In the genomic region with DNA sequence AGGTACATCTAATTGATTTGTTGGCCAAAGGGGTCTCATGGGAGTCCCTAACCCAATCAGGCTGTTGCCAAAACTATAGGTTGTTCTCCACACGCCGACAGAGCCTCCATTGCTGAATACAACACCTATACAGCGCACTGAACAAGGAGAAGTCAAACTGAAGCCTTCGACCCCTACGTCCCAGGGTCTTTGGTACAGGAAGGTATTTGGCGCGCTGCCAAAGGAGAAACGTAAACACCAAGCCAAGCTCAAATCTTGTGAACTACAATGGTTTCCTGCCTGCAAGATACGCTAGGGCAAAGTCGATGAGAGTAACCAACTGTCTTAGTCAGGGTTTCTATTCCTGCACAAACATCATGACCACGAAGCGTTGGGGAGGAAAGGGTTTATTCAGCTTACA, we compare ENCODE assay signal across 16 mouse cellular contexts. TPM values are rescaled to one million over a fixed set of nuclear protein-coding genes. Genes with fewer than 3 reads are reported as not detected.
DNase-seq lines count a peak whose midpoint lies in the region.
"Had no signal": no experiment of that assay in that cellular context is flagged by ENCODE, and none has a peak within 500 bp of the region (broad histone marks: within the 10 kb centered on the region; RNA-seq: fewer than 3 reads in every experiment).

No protein-coding gene starts in this region.

- DNase-seq in adrenal gland, adult 2 months = peak; percentile 1
- DNase-seq in adrenal gland, adult 8-10 months = no peak
- DNase-seq in heart, adult 11 months = peak; percentile 76
- no peak for DNase-seq in heart, adult 18-20 months
- peak; percentile 3 for DNase-seq in ovary, postnatal 36 days (ENCODE audit: low spot score)
- no peak for DNase-seq in ovary, adult 18-20 months (ENCODE audit: low spot score)
- no peak for DNase-seq in kidney, postnatal 10 days
- DNase-seq: adrenal gland, postnatal 25 days; cerebellum, adult 18-20 months; cerebellum, adult 9-10 months; cerebellum, postnatal 14 days; gastrocnemius, postnatal 25 days; heart, postnatal 14 days; heart, postnatal 4 days had no signal

RNA-seq across cellular contexts. Expression of gene Myl9, which starts 5.9 kb away (rescaled TPM):
- total RNA-seq in adrenal gland, adult 2 months (2021) = 10 to 100 TPM; 74.9 to 85.2 TPM
- polyA plus RNA-seq in adrenal gland, adult 2 months (2012; rRNA removed) = 44.0 and 48.0 TPM in 2 replicates
- total RNA-seq in adrenal gland, adult 8-10 months (2022) = 10 to 100 TPM; 37.2 to 58.6 (median 47.9) TPM
- 10 to 100 TPM; 70.9 to 74.6 TPM for total RNA-seq in heart, adult 18-20 months (2021)
- polyA plus RNA-seq: activated CD4-positive, CD25-positive, alpha-beta regulatory T cell, adult 4 months; inflammation-experienced regulatory T-cells, adult 6 months had no signal

Comparison
In these comparisons a context has a peak if more than half of its experiments do, and no peak if none do; other contexts are left out.
1. DNase-seq: peak in adrenal gland, adult 2 months (single experiment), heart, adult 11 months (single experiment) and ovary, postnatal 36 days (single experiment); none in adrenal gland, adult 8-10 months (single experiment), heart, adult 18-20 months (0 of 2), ovary, adult 18-20 months (single experiment) and kidney, postnatal 10 days (single experiment).